Mouse (Mus musculus) adrenal gland, postnatal 36 days (tissue): ENCODE results near the gene Maz. TPM values are rescaled to one million over a fixed set of nuclear protein-coding genes. Genes with fewer than 3 reads are reported as not detected.

Experiments used
- microRNA-seq: library from miRNA; unstranded; fragments of <30 nt; microRNA quantifications from one replicate; pipeline ENCODE4 v1.2.0, GENCODE M21; 2021
- total RNA-seq, 2 experiments: library from RNA; stranded (reverse); gene quantifications; 2 replicates each; pipeline ENCODE4 v1.2.3; 2021

The Maz gene
- total RNA-seq, 2 experiments from 2014 or later: 120 to 126 TPM

Small RNA genes within 50 kb of the gene (microRNA-seq; reads per million reads assigned to microRNA genes)
- not detected for gene Gm44343

Other genes starting within 250 kb of the Maz start
- gene Tbx6, start 245.6 kb downstream of the Maz start, total RNA-seq: under 1 TPM; 0.46 to 0.70 TPM
- gene Ppp4c, start 234.5 kb downstream of the Maz start, total RNA-seq: 10 to 100 TPM; 81.0 to 86.5 TPM
- gene Fam57b, start 229.4 kb downstream of the Maz start, total RNA-seq: 10 to 100 TPM; 15.3 to 21.2 TPM
- not detected for gene 4930451I11Rik, start 195.4 kb downstream of the Maz start, total RNA-seq
- gene Doc2a, start 179.6 kb downstream of the Maz start, total RNA-seq: under 1 TPM; 0.43 to 0.50 TPM
- gene Hirip3, start 165.1 kb downstream of the Maz start, total RNA-seq: 10 to 100 TPM; 14.5 to 16.0 TPM
- gene Ino80e, start 164.7 kb downstream of the Maz start, total RNA-seq: 10 to 100 TPM; 39.7 to 45.0 TPM
- 10 to 100 TPM; 54.9 to 81.3 TPM for gene Taok2, start 142.3 kb downstream of the Maz start, total RNA-seq
- 10 to 100 TPM; 27.3 to 32.4 TPM for gene Tmem219, start 104.1 kb downstream of the Maz start, total RNA-seq
- gene Kctd13, start 98.2 kb downstream of the Maz start, total RNA-seq: 10 to 100 TPM; 23.7 to 31.9 TPM
- 1 to 10 TPM; 1.6 to 2.4 TPM for gene Asphd1, start 77.5 kb downstream of the Maz start, total RNA-seq
- gene Sez6l2, start 76.5 kb downstream of the Maz start, total RNA-seq: 100 to 1,000 TPM in 1 of 2 experiments, 10 to 100 TPM in 1; 47.1 to 108 TPM
- gene Cdipt, start 51.1 kb downstream of the Maz start, total RNA-seq: 10 to 100 TPM; 85.1 to 93.1 TPM
- under 1 TPM; 0.60 to 0.69 TPM for gene Cdiptos, start 50.9 kb downstream of the Maz start, total RNA-seq
- 100 to 1,000 TPM; 102 to 129 TPM for gene Mvp, start 12.4 kb downstream of the Maz start, total RNA-seq
- 1 to 10 TPM in 1 of 2 experiments, not detected in 1; 3.0 TPM for gene Pagr1b, start 10.6 kb downstream of the Maz start, total RNA-seq
- gene Pagr1a, start 9.7 kb downstream of the Maz start, total RNA-seq: 10 to 100 TPM in 1 of 2 experiments, 1 to 10 TPM in 1; 4.4 to 15.1 TPM
- 10 to 100 TPM; 28.9 to 29.6 TPM for gene Gm42742, start 5.9 kb downstream of the Maz start, total RNA-seq
- 1 to 10 TPM; 1.9 to 2.9 TPM for gene Prrt2, start 5.8 kb downstream of the Maz start, total RNA-seq
- 1 to 10 TPM; 5.7 to 6.8 TPM for gene Kif22, start 15.4 kb upstream of the Maz start, total RNA-seq
- not detected for gene Zg16, start 60.3 kb upstream of the Maz start, total RNA-seq
- gene AI467606, start 64.3 kb upstream of the Maz start, total RNA-seq: 1 to 10 TPM in 1 of 2 experiments, under 1 TPM in 1; 0.89 to 1.1 TPM
- gene Qprt, start 95.2 kb upstream of the Maz start, total RNA-seq: under 1 TPM; 0.26 to 0.40 TPM
- 1 to 10 TPM in 1 of 2 experiments, under 1 TPM in 1; 0.70 to 1.3 TPM for gene Spn, start 110.8 kb upstream of the Maz start, total RNA-seq
- 10 to 100 TPM; 59.3 to 61.0 TPM for gene Cd2bp2, start 169.0 kb upstream of the Maz start, total RNA-seq
- gene Tbc1d10b, start 181.4 kb upstream of the Maz start, total RNA-seq: 10 to 100 TPM; 40.7 to 48.4 TPM
- 1 to 10 TPM; 1.9 to 2.7 TPM for gene Mylpf, start 181.9 kb upstream of the Maz start, total RNA-seq
- 10 to 100 TPM; 10.1 to 11.9 TPM for gene Zfp553, start 206.0 kb upstream of the Maz start, total RNA-seq
- 1 to 10 TPM; 5.6 to 7.9 TPM for gene Sept1, start 206.1 kb upstream of the Maz start, total RNA-seq
- 10 to 100 TPM; 28.0 to 34.2 TPM for gene Zfp771, start 217.2 kb upstream of the Maz start, total RNA-seq
- 10 to 100 TPM; 27.8 to 49.1 TPM for gene Dctpp1, start 233.7 kb upstream of the Maz start, total RNA-seq
- gene Sephs2, start 247.0 kb upstream of the Maz start, total RNA-seq: 100 to 1,000 TPM in 1 of 2 experiments, 10 to 100 TPM in 1; 65.9 to 128 TPM